Mouse (Mus musculus): ENCODE results near the gene Sgo1. TPM values are rescaled to one million over a fixed set of nuclear protein-coding genes. Genes with fewer than 3 reads are reported as not detected.

The Sgo1 gene
- total RNA-seq, 2 experiments from 2014 or later: 0.22 TPM

GRCm38 (mm10) chr17:53655959-53656358, 33.2 kb downstream of the Sgo1 start:
- intact Hi-C loops (cut with DNase I): loop anchor here (10.0 kb wide), 2 partner anchors 91 to 141 kb away; partner anchors contain the start of gene Kat2b
- DNase-seq: no peak

GRCm38 (mm10) chr17:53655081-53655480, 34.1 kb downstream of the Sgo1 start:
- intact Hi-C loops (cut with DNase I): loop anchor here (10.0 kb wide), 2 partner anchors 90 to 140 kb away; partner anchors contain the start of gene Kat2b
- DNase-seq: peak; percentile 21 to 38

GRCm38 (mm10) chr17:53654596-53654995, 34.5 kb downstream of the Sgo1 start:
- no peak for DNase-seq
- intact Hi-C loops (cut with DNase I): loop anchor here (10.0 kb wide), 2 partner anchors 90 to 140 kb away; partner anchors contain the start of gene Kat2b

GRCm38 (mm10) chr17:53650251-53650661, 38.9 kb downstream of the Sgo1 start:
- DNase-seq: no peak
- intact Hi-C loops (cut with DNase I): loop anchor here (10.0 kb wide), 2 partner anchors 85 to 135 kb away; partner anchors contain the start of gene Kat2b

- DNase-seq: no peak
- intact Hi-C loops (cut with DNase I): no loop called here
Measured at GRCm38 (mm10) chr17:53643360-53643759, 45.8 kb downstream of the Sgo1 start.

- intact Hi-C loops (cut with DNase I): no loop called here
- DNase-seq: no peak
Measured at GRCm38 (mm10) chr17:53631344-53631743, 57.8 kb downstream of the Sgo1 start.

- intact Hi-C loops (cut with DNase I): loop anchor here (5.0 kb wide), 1 partner anchor 41 kb away; no protein-coding TSS in a partner anchor
- DNase-seq: no peak
Measured at GRCm38 (mm10) chr17:53628131-53628530, 61.0 kb downstream of the Sgo1 start.

- intact Hi-C loops (cut with DNase I): loop anchor here (5.0 kb wide), 1 partner anchor 40 kb away; no protein-coding TSS in a partner anchor
- peak; percentile 8 to 10 for DNase-seq
Measured at GRCm38 (mm10) chr17:53627497-53627896, 61.6 kb downstream of the Sgo1 start.

GRCm38 (mm10) chr17:53626160-53626559, 63.0 kb downstream of the Sgo1 start:
- intact Hi-C loops (cut with DNase I): loop anchor here (5.0 kb wide), 1 partner anchor 39 kb away; no protein-coding TSS in a partner anchor
- DNase-seq: no peak

Other genes with a start within 250 kb of the Sgo1 start
- gene Efhb, start 226.0 kb downstream of the Sgo1 start, total RNA-seq (2021): under 1 TPM; 0.11 TPM
- gene Rab5a, start 210.1 kb downstream of the Sgo1 start, total RNA-seq (2021): 10 to 100 TPM; 56.2 to 56.9 TPM
- gene Pp2d1, start 149.9 kb downstream of the Sgo1 start, total RNA-seq (2021): not detected
- 10 to 100 TPM; 83.7 to 93.5 TPM for gene Kat2b, start 122.5 kb downstream of the Sgo1 start, total RNA-seq (2021)
- not detected for gene Sult1c2, start 157.0 kb upstream of the Sgo1 start, total RNA-seq (2021)